Mouse (Mus musculus) ES-E14 (cell line): ENCODE data around the gene 1700024G13Rik. TPM values are rescaled to one million over a fixed set of nuclear protein-coding genes. Genes with fewer than 3 reads are reported as not detected.

Source experiments
- DNase-seq: peaks from one replicate; pipeline ENCODE4 v3.0.0-alpha.2; 2013; ENCODE audit warnings: low read depth, low spot score
- H3K27ac ChIP-seq: 2 replicates; pipeline ENCODE4 v1.5.1; 2012; ENCODE audit warnings: low read depth, mild to moderate bottlenecking, low read length, moderate library complexity, mixed read lengths; ENCODE audit not compliant: poor library complexity, insufficient read depth, severe bottlenecking
- H3K36me3 ChIP-seq: 2 replicates; pipeline ENCODE4 v1.6.1; 2012; ENCODE audit warnings: mild to moderate bottlenecking, low read length, moderate library complexity, mixed read lengths; ENCODE audit not compliant: control insufficient read depth, poor library complexity, insufficient read depth, severe bottlenecking
- H3K4me1 ChIP-seq, 2 experiments: fragments of 150-350 bp in 1 of 2; sonication (generic) in 1 of 2; 2 replicates each; pipeline ENCODE4 v1.6.1; 2012; ENCODE audit warnings: low read length in 2 of 2, mild to moderate bottlenecking in 1 of 2, mixed read lengths in 1 of 2; ENCODE audit not compliant: control insufficient read depth in 2 of 2, insufficient read depth in 2 of 2, poor library complexity in 1 of 2
- H3K4me3 ChIP-seq, 2 experiments: fragments of 150-350 bp in 1 of 2; sonication (generic) in 1 of 2; 2 replicates each; pipeline ENCODE4 v1.5.1; 2012; ENCODE audit warnings: low read length in 2 of 2, low read depth in 1 of 2, mild to moderate bottlenecking in 1 of 2, mixed read lengths in 1 of 2; ENCODE audit not compliant: insufficient read depth in 1 of 2, poor library complexity in 1 of 2, severe bottlenecking in 1 of 2
- H3K9ac ChIP-seq: 2 replicates; pipeline ENCODE4 v1.6.1; 2012; ENCODE audit warnings: low read depth, mild to moderate bottlenecking, low read length, mixed read lengths; ENCODE audit not compliant: poor library complexity, insufficient read depth, severe bottlenecking
- H3K9me3 ChIP-seq: fragments of 150-350 bp; sonication (generic); 2 replicates; pipeline ENCODE4 v1.6.1; 2012; ENCODE audit warnings: low read depth, mild to moderate bottlenecking, low read length; ENCODE audit not compliant: control insufficient read depth, insufficient read depth
- CHD2 ChIP-seq: IDR thresholded peaks from 2 replicates; pipeline ENCODE4 v1.6.1; 2014; ENCODE audit warnings: mild to moderate bottlenecking, low read depth, low read length, inconsistent platforms
- HCFC1 ChIP-seq: IDR thresholded peaks from 2 replicates; pipeline ENCODE4 v1.6.1; 2012; ENCODE audit warnings: low read length, inconsistent platforms, borderline replicate concordance; ENCODE audit not compliant: insufficient read depth
- MAFK ChIP-seq: IDR thresholded peaks from 2 replicates; pipeline ENCODE4 v1.6.1; 2014; ENCODE audit warnings: mild to moderate bottlenecking, low read depth, low read length, inconsistent platforms; ENCODE audit not compliant: insufficient read depth
- ZC3H11A ChIP-seq: IDR thresholded peaks from 2 replicates; pipeline ENCODE4 v1.6.1; 2012; ENCODE audit warnings: low read depth, mild to moderate bottlenecking, inconsistent platforms, low read length, borderline replicate concordance
- ZNF384 ChIP-seq: IDR thresholded peaks from 2 replicates; pipeline ENCODE4 v1.6.1; 2012; ENCODE audit warnings: low read depth, low read length, inconsistent platforms
- in situ Hi-C, 2 experiments: fragments of 600-800 bp; cut with MboI; formaldehyde crosslinking; loops; one replicate each; pipeline ENCODE4 v1.15.1; 2025; ENCODE audit warnings: low sequenced_read_pairs in 2 of 2, inconsistent platforms in 1 of 2; ENCODE audit not compliant: unreplicated experiment in 2 of 2
- total RNA-seq: library from RNA; depleted of rRNA; stranded (reverse); fragments of 300-350 nt; gene quantifications from 2 replicates; pipeline ENCODE4 v1.2.3, GENCODE M21; 2012; rRNA removed

The 1700024G13Rik gene
- 0.58 TPM in 1 of 2 replicates, not detected in the other for total RNA-seq

DNA sequence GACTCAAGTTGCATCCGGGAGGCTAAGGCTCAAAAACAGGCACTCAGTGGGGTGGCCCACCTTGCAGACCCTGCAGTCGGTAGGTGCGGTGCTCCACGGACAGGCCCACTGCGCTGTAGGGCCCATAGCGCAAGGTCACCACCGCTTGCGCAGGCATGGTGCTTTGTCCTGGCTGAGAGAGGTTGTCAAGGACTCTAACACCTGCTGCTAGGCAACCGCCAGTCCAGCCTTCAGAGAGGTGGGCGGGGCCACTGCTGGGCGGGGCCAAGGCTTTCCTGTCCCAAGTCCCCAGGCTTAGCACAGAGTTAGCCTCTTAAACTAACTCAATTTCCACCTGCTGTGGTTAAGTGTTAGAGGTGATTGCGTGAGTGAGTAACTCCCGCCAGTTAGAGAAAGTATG lies at the start of gene 1700024G13Rik:
1700024G13Rik (minus strand) TSS at position 196 of the 400 bp plus-strand sequence.
- no peak within 1 kb of the TSS for H3K27ac ChIP-seq
- TF ChIP-seq CHD2, result no peak
- no peak for TF ChIP-seq ZC3H11A
- no peaks in the 10 kb centered on the region for H3K9me3 ChIP-seq
- DNase-seq, result peak; percentile 92
- H3K9ac ChIP-seq, result no peak within 1 kb of the TSS
- H3K4me3 ChIP-seq, result no peak within 1 kb of the TSS
- in situ Hi-C loops, result no loop called here
- H3K36me3 ChIP-seq, result no peaks in the 10 kb centered on the region
- peaks cover 0 to 2% of the 10 kb centered on the region in 2 experiments; a peak in 1 of 4 replicates for H3K4me1 ChIP-seq

DNA sequence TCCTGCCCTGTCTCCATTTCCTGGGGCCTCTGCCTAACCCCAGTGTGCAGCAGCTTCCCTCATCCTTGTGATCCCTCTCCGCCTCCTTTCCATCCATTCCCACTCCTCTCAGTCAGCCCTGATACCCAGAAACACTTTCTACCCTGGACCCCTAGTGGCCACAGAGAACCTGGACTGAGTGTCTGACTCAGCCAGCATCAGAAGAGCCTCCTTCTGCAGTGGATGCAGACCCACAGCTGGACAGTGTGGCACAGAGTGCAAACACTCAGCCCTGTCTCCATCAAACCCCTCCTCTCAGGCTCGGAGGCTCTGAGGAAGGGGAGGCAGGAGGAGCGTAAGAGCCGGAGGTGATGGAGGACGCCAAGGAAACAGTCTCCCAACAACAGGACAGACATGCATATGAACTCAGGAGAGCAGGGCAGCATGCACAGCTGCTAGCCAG lies 49.2 kb upstream of the 1700024G13Rik start:
- no peaks in the 10 kb centered on the region for H3K4me1 ChIP-seq
- TF ChIP-seq ZC3H11A (no peak), CHD2 (no peak), ZNF384 (no peak), MAFK (no peak), HCFC1 (no peak)
- H3K27ac ChIP-seq, result no peak overlapping the region
- peak; percentile 13 for DNase-seq
- in situ Hi-C loops, result no loop called here
- no peaks in the 10 kb centered on the region for H3K36me3 ChIP-seq
- H3K9me3 ChIP-seq, result no peaks in the 10 kb centered on the region
- no peak overlapping the region for H3K4me3 ChIP-seq
- no peak overlapping the region for H3K9ac ChIP-seq

DNA sequence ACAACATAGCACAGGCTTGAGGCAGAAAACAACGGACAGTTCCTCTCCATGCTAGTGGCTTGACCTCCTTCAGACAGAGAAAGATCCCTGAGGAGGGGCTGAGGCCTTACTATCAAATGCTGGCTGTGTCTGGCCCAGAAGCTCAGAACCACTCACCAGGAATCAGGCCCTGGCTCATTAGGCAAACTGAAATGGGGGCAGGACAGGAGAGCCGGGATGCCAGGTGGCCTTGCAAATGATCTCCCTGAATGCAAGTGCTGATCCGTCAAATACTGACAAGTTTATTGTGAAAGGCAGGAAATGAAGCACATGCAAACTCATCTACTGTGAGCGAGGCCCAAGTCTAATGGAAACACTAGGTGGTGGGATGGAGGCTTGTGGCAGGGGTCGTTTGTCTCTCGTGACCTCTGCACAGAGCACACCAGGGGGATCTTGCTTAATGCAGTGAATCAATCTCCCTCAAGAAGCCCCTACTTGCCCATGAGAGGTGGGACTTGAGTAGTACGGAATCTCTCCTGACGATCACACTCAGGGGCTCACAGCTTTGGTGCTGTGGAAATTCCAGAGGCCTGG lies 40.9 kb upstream of the 1700024G13Rik start:
- H3K4me1 ChIP-seq, result no peaks in the 10 kb centered on the region; a peak in 1 of 4 replicates
- DNase-seq, result no peak
- no peak overlapping the region for H3K4me3 ChIP-seq
- no peaks in the 10 kb centered on the region for H3K9me3 ChIP-seq
- no peak overlapping the region for H3K9ac ChIP-seq
- TF ChIP-seq ZNF384 (no peak), HCFC1 (no peak), MAFK (no peak), CHD2 (no peak), ZC3H11A (no peak)
- H3K27ac ChIP-seq, result no peak overlapping the region
- in situ Hi-C loops, result no loop called here
- no peaks in the 10 kb centered on the region for H3K36me3 ChIP-seq

DNA sequence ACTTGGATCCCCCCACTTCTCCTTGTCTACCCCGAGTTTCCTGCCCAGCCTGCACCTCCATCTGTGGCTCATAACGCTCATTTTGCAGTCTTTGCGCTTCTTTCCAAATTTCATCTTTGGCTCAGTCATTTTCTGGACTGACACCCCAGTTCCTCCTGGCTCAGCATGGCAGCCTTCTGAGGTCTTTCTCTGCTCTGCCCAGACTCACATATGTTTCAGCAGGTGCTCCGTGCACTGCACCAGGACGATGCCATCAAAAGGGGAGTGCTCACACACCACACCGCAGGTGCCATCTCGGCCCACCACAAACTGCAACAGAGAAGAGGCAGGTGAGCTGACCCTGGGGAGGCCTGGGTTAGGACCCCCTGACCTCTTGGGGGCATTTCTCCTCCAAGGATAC lies 35.8 kb upstream of the 1700024G13Rik start:
- Histone ChIP-seq H3K36me3 (no peaks in the 10 kb centered on the region), H3K27ac (no peak overlapping the region), H3K4me3 (no peak overlapping the region), H3K9ac (no peak overlapping the region), H3K9me3 (no peaks in the 10 kb centered on the region), H3K4me1 (no peaks in the 10 kb centered on the region; a peak in 1 of 4 replicates)
- in situ Hi-C loops, result no loop called here
- TF ChIP-seq ZC3H11A (no peak), MAFK (no peak), ZNF384 (no peak), CHD2 (no peak), HCFC1 (no peak)
- no peak for DNase-seq

DNA sequence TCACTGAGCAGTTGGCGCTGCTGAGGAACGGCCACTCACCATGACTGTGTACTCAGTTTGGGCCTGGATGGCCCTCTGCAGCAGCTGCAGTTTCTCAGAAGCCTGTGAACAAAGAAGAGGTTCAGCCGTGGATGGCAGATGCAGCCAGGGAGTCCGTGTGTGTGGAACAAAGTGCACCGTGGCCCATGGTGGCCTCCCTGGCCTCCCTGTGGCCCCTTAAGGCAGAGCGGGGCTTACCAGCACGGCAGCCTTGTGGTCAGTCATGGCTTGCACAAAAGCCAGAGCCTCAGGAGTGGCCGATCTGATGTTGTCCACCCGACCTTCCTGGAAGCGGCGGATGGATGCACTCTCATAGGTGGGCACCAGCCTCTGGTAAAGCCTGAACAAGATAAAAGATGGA lies 30.6 kb upstream of the 1700024G13Rik start:
- Histone ChIP-seq H3K36me3 (no peaks in the 10 kb centered on the region), H3K9me3 (no peaks in the 10 kb centered on the region), H3K4me1 (no peaks in the 10 kb centered on the region), H3K4me3 (peak overlapping the region in 1 of 2 experiments; percentile 3; a peak in 1 of 4 replicates), H3K27ac (no peak overlapping the region; the same call in 1 of the 2 replicates), H3K9ac (no peak overlapping the region)
- TF ChIP-seq CHD2 (no peak), ZNF384 (no peak), ZC3H11A (no peak)
- DNase-seq, result no peak
- in situ Hi-C loops, result no loop called here
